Mouse (Mus musculus) liver, embryonic 14.5 days (tissue): ENCODE measurements around the gene Igsf6.

Experiments used
- CTCF ChIP-seq: IDR thresholded peaks from 2 replicates; pipeline ENCODE4 v1.5.1; 2016; ENCODE audit warnings: antibody characterized with exemption, low read depth, control low read depth
- EP300 ChIP-seq: IDR thresholded peaks from 2 replicates; pipeline ENCODE4 v1.6.1; 2016; ENCODE audit warnings: antibody characterized with exemption, low read depth

DNA sequence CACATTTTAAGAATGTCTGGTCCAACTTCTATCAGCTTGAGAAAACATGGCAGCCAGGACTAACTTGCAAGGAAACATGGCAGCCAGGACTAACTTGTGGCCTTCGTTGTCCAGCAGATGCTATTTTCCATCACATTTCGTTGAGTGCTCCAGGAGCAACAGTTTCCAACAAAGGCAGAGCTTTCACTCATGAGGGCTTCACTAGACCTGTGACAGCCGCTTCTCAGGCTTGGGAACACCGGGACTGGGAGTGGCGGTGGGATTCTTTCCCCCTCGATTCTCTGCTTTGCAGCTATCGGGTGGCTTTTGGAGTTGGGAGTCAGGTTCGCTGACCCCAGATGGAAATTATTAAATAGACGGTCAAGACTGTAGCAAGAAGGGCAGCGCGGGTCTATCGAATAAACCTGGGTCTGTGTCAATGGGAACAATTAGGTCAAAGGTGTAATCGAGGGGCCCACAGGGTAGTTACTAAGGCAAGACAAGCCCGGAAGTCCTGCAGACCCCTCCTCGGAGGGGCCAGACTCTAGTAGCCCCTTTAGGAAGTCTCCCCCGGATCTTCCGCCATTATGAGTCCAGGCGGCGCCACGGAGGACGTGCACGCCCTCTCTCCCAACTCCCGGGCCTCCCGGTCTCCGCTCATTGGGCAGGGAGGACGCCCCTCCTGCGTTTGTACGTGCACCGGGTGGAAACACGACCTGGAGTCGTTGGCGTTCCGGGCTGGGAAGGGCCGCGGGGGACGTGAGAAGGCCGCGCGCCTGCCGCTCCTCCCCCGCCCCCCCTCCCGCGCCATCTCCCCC is 40.3 kb downstream of the Igsf6 start, which contains the start of gene Mettl9:
- TF ChIP-seq CTCF (no peak; the same call in 1 of the 2 replicates), EP300 (0 out of 2 replicates have a peak, but pooled peaks have one; percentile 20)
